Comparison of ENCODE assay signal across 11 mouse cellular contexts in the genomic region with DNA sequence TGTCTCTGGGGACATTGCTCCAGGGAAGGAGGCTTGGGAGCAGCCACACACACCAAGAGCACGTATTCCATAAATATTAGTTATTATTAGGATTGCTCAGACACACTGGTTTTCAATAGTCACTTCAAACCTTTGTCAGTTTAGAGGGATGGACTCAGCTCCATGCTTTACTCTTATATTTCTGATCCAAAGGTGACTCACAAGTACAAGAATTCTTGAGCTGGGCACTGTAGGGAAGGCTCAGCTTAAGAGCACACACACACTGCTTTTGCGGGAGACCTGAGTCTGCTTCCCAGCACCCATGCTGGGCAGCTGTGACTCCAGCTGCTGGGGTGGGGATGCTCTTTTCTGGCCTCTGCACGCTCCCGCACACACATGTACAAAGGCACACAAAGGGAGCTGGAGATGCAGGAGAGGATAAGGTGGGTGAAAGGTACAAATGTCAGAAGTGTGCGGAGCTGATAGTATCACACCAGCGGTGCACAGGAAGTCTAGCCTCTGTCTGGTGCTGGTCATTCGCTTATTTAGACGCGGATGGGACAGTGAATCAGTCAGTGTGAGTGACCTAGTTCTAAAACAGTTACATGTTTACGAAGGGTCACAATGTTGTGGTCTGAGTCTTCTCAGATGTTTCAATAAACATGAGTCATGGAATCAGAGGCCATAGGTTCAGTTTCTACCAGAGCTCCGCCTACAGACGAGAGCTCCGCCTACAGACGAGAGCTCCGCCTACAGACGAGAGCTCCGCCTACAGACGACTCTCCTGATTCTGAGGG. TPM values are rescaled to one million over a fixed set of nuclear protein-coding genes. Genes with fewer than 3 reads are reported as not detected.
A peak's percentile ranks its signal among the peaks of the same experiment; 100 is the strongest.
DNase-seq lines count a peak whose midpoint lies in the region; ATAC-seq and TF ChIP-seq lines count a peak whose summit lies in the region.
"Had no signal": no experiment of that assay in that cellular context is flagged by ENCODE, and none has a peak within 500 bp of the region (broad histone marks: within the 10 kb centered on the region; RNA-seq: fewer than 3 reads in every experiment).

No protein-coding gene starts in this region.

- peaks cover 10% of the 10 kb centered on the region for H3K4me1 ChIP-seq in forebrain, embryonic 12.5 days
- H3K4me1 ChIP-seq in forebrain, embryonic 13.5 days, result peaks cover 10% of the 10 kb centered on the region
- peaks cover 16% of the 10 kb centered on the region; the same call in 1 of the 2 replicates for H3K4me1 ChIP-seq in kidney, postnatal 0 days (replicated peaks; ENCODE audit: insufficient read depth, low read length)
- H3K4me1 ChIP-seq in liver, embryonic 15.5 days (replicated peaks), result peaks cover 69% of the 10 kb centered on the region

- WGBS in forebrain, embryonic 12.5 days, result 94% methylated on average over 18 of the region's 18 CpGs
- WGBS in forebrain, embryonic 13.5 days, result 94% methylated on average over 18 of the region's 18 CpGs
- 68% methylated on average over 18 of the region's 18 CpGs for WGBS in kidney, postnatal 0 days
- 84% methylated on average over 18 of the region's 18 CpGs for WGBS in liver, embryonic 15.5 days (ENCODE audit: insufficient replicate concordance)

- no peaks in the 10 kb centered on the region for H3K27me3 ChIP-seq in forebrain, embryonic 12.5 days
- H3K27me3 ChIP-seq in forebrain, embryonic 13.5 days, result no peaks in the 10 kb centered on the region
- no peaks in the 10 kb centered on the region for H3K27me3 ChIP-seq in kidney, postnatal 0 days (ENCODE audit: insufficient read depth, low read length)
- H3K27me3 ChIP-seq in liver, embryonic 15.5 days, result no peaks in the 10 kb centered on the region

- no peak overlapping the region for H3K4me2 ChIP-seq in forebrain, embryonic 12.5 days
- H3K4me2 ChIP-seq in forebrain, embryonic 13.5 days, result no peak overlapping the region
- H3K4me2 ChIP-seq in kidney, postnatal 0 days (ENCODE audit: low read length), result no peak overlapping the region
- H3K4me2 ChIP-seq in liver, embryonic 15.5 days, result no peak overlapping the region

- ATAC-seq in forebrain, embryonic 12.5 days (ENCODE audit: low FRiP score), result no peak
- no peak for ATAC-seq in forebrain, embryonic 13.5 days
- ATAC-seq in kidney, postnatal 0 days (replicated peaks; ENCODE audit: low FRiP score, low read depth), result 0 out of 2 replicates have a peak, but pooled peaks have one; percentile 3
- no peak for ATAC-seq in liver, embryonic 15.5 days (ENCODE audit: insufficient read depth)

- H3K9me3 ChIP-seq in forebrain, embryonic 12.5 days, result no peaks in the 10 kb centered on the region
- no peaks in the 10 kb centered on the region for H3K9me3 ChIP-seq in forebrain, embryonic 13.5 days (replicated peaks)
- no peaks in the 10 kb centered on the region for H3K9me3 ChIP-seq in kidney, postnatal 0 days (replicated peaks; ENCODE audit: low read length)
- H3K9me3 ChIP-seq in liver, embryonic 15.5 days (replicated peaks), result no peaks in the 10 kb centered on the region

- peak; percentile 68 for DNase-seq in kidney, postnatal 0 days (ENCODE audit: low spot score)
- no peak for DNase-seq in kidney, adult 18-20 months
- DNase-seq in c-Kit-positive CD71-positive TER-119-positive erythroid progenitor cells, embryonic 14.5 days (ENCODE audit: low spot score), result peak; percentile 51
- DNase-seq in cerebellum, adult 9-10 months, result no peak
- DNase-seq in left cerebral cortex, postnatal 36 days (ENCODE audit: low spot score in 2 of 2), result no peak
- DNase-seq: layer of hippocampus, adult 9-11 months had no signal

- H3K36me3 ChIP-seq in forebrain, embryonic 12.5 days (replicated peaks), result no peaks in the 10 kb centered on the region
- no peaks in the 10 kb centered on the region for H3K36me3 ChIP-seq in forebrain, embryonic 13.5 days (ENCODE audit: poor library complexity, severe bottlenecking)
- no peaks in the 10 kb centered on the region for H3K36me3 ChIP-seq in kidney, postnatal 0 days (ENCODE audit: insufficient read depth, low read length)
- no peaks in the 10 kb centered on the region for H3K36me3 ChIP-seq in liver, embryonic 15.5 days (replicated peaks)

- intact Hi-C loops in left cerebral cortex, postnatal 36 days (cut with DNase I), result no loop called here

- H3K9ac ChIP-seq in forebrain, embryonic 12.5 days, result no peak overlapping the region
- H3K9ac ChIP-seq in forebrain, embryonic 13.5 days, result no peak overlapping the region
- H3K9ac ChIP-seq in kidney, postnatal 0 days (ENCODE audit: low read depth, low read length), result no peak overlapping the region
- H3K9ac ChIP-seq in liver, embryonic 15.5 days, result peak overlapping the region; percentile 74; the same call in 1 of the 2 replicates

- no peak for TF ChIP-seq CTCF in kidney, postnatal 0 days (IDR thresholded peaks at IDR 0.05; ENCODE audit: low read depth)

- 0 out of 2 replicates have a peak overlapping the region, but pooled peaks have one; percentile 5 for H3K27ac ChIP-seq in forebrain, embryonic 12.5 days
- H3K27ac ChIP-seq in forebrain, embryonic 13.5 days, result no peak overlapping the region
- peak overlapping the region; percentile 96 for H3K27ac ChIP-seq in kidney, postnatal 0 days
- peak overlapping the region; percentile 100 for H3K27ac ChIP-seq in liver, embryonic 15.5 days (replicated peaks)

- no peak overlapping the region for H3K4me3 ChIP-seq in forebrain, embryonic 12.5 days (replicated peaks)
- H3K4me3 ChIP-seq in forebrain, embryonic 13.5 days, result no peak overlapping the region
- no peak overlapping the region for H3K4me3 ChIP-seq in kidney, postnatal 0 days (replicated peaks; ENCODE audit: low read depth, low read length)
- H3K4me3 ChIP-seq in liver, embryonic 15.5 days (replicated peaks), result no peak overlapping the region

RNA-seq across cellular contexts. Expression of gene Pxt1, which starts 12.0 kb away (rescaled TPM):
- polyA plus RNA-seq in forebrain, embryonic 12.5 days (2016; fragmentation: Nextera tagmentation; extraction: Ambion mirVana), result 0.44 TPM in 1 of 2 replicates, not detected in the other
- polyA plus RNA-seq in forebrain, embryonic 13.5 days (2015; fragmentation: Nextera tagmentation; extraction: Ambion mirVana), result not detected in 2 replicates
- polyA plus RNA-seq in kidney, postnatal 0 days (2015; fragmentation: Nextera tagmentation; extraction: Ambion mirVana), result not detected in 2 replicates
- polyA plus RNA-seq in liver, embryonic 15.5 days (2015; fragmentation: Nextera tagmentation; extraction: Ambion mirVana), result 0.25 and 0.26 TPM in 2 replicates
- not detected for total RNA-seq in left cerebral cortex, postnatal 36 days (2021)
- total RNA-seq: adrenal gland, adult 18-20 months had no signal
- polyA plus RNA-seq: neural tube, embryonic 14.5 days had no signal

RNA-seq across cellular contexts. Expression of gene 4930539E08Rik, which starts 16.5 kb away (rescaled TPM):
- 0.23 TPM in 2 replicates for polyA plus RNA-seq in forebrain, embryonic 12.5 days (2016; fragmentation: Nextera tagmentation; extraction: Ambion mirVana)
- 0.15 and 0.25 TPM in 2 replicates for polyA plus RNA-seq in forebrain, embryonic 13.5 days (2015; fragmentation: Nextera tagmentation; extraction: Ambion mirVana)
- polyA plus RNA-seq in kidney, postnatal 0 days (2015; fragmentation: Nextera tagmentation; extraction: Ambion mirVana), result 0.24 and 0.41 TPM in 2 replicates
- polyA plus RNA-seq in liver, embryonic 15.5 days (2015; fragmentation: Nextera tagmentation; extraction: Ambion mirVana), result 0.07 and 0.08 TPM in 2 replicates
- 10 to 100 TPM; 12.2 to 15.4 TPM for total RNA-seq in left cerebral cortex, postnatal 36 days (2021)
- total RNA-seq: adrenal gland, adult 18-20 months had no signal

RNA-seq across cellular contexts. Expression of gene Kctd20, which starts 20.1 kb away (rescaled TPM):
- 127 and 129 TPM in 2 replicates for polyA plus RNA-seq in forebrain, embryonic 12.5 days (2016; fragmentation: Nextera tagmentation; extraction: Ambion mirVana)
- polyA plus RNA-seq in forebrain, embryonic 13.5 days (2015; fragmentation: Nextera tagmentation; extraction: Ambion mirVana), result 107 and 115 TPM in 2 replicates
- polyA plus RNA-seq in kidney, postnatal 0 days (2015; fragmentation: Nextera tagmentation; extraction: Ambion mirVana), result 54.5 and 58.8 TPM in 2 replicates
- polyA plus RNA-seq in liver, embryonic 15.5 days (2015; fragmentation: Nextera tagmentation; extraction: Ambion mirVana), result 74.6 and 80.9 TPM in 2 replicates
- 10 to 100 TPM; 72.8 to 77.6 TPM for total RNA-seq in left cerebral cortex, postnatal 36 days (2021)

Comparison
In these comparisons a context has a peak if more than half of its experiments do, and no peak if none do; other contexts are left out.
1. DNase-seq: peak in kidney, postnatal 0 days (single experiment) and c-Kit-positive CD71-positive TER-119-positive erythroid progenitor cells, embryonic 14.5 days (single experiment); none in kidney, adult 18-20 months (single experiment), cerebellum, adult 9-10 months (single experiment) and left cerebral cortex, postnatal 36 days (0 of 2).